In the genomic region with DNA sequence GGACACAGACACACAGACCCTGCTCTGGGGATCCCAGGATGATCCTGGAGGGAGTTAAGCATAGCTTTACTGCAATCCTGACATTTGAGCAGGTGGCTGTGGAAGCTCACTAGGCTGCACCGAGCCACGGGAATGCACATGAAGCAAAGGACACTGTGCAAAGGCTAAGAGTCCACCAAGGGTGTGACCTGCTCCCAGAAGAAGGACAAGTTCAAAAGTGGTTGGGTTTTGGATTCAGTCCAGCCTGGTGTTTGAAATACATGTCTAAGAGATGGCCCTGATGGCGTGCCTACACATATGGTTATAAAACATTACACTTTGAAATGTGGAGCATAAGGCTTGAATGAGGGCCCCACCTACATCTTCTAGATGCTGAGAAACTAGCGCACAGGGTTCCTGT, we compare ENCODE assay signal across 11 mouse cellular contexts. TPM values are rescaled to one million over a fixed set of nuclear protein-coding genes. Genes with fewer than 3 reads are reported as not detected.
DNase-seq lines count a peak whose midpoint lies in the region; ATAC-seq and TF ChIP-seq lines count a peak whose summit lies in the region.
"Had no signal": no experiment of that assay in that cellular context is flagged by ENCODE, and none has a peak within 500 bp of the region (broad histone marks: within the 10 kb centered on the region; RNA-seq: fewer than 3 reads in every experiment).

No protein-coding gene starts in this region.

- no peak for TF ChIP-seq EP300 in stomach, postnatal 0 days (optimal IDR thresholded peaks at IDR 0.05)

- 46% methylated on average over 4 of the region's 4 CpGs for WGBS in heart, embryonic 13.5 days
- 32% methylated on average over 4 of the region's 4 CpGs for WGBS in stomach, postnatal 0 days

- H3K27ac ChIP-seq in heart, embryonic 13.5 days (replicated peaks), result peak overlapping the region; percentile 97
- H3K27ac ChIP-seq in stomach, postnatal 0 days (replicated peaks), result no peak overlapping the region
- H3K27ac ChIP-seq: hindbrain, embryonic 14.5 days; liver, embryonic 14.5 days had no signal

- H3K27me3 ChIP-seq in heart, embryonic 13.5 days (replicated peaks), result no peaks in the 10 kb centered on the region
- no peaks in the 10 kb centered on the region for H3K27me3 ChIP-seq in stomach, postnatal 0 days (ENCODE audit: control insufficient read depth, insufficient read depth, low read length)

- no peak overlapping the region for H3K4me3 ChIP-seq in heart, embryonic 13.5 days
- H3K4me3 ChIP-seq in stomach, postnatal 0 days (ENCODE audit: low read depth, low read length), result no peak overlapping the region

- TF ChIP-seq CTCF in stomach, postnatal 0 days (IDR thresholded peaks at IDR 0.05; ENCODE audit: low read depth), result no peak

- no peak for DNase-seq in heart, postnatal 36 days
- DNase-seq in right cerebral cortex, postnatal 25 days, result peak; percentile 24
- DNase-seq in right cerebral cortex, postnatal 4 days, result no peak
- DNase-seq in kidney, adult 8-10 months, result peak; percentile 75
- peak; percentile 37 for DNase-seq in stomach, postnatal 0 days (ENCODE audit: low spot score)
- no peak for DNase-seq in neural tube, embryonic 10.5 days (ENCODE audit: extremely low spot score, low spot score)

- no peak overlapping the region for H3K4me2 ChIP-seq in heart, embryonic 13.5 days
- H3K4me2 ChIP-seq in stomach, postnatal 0 days (replicated peaks; ENCODE audit: low read depth), result no peak overlapping the region
- H3K4me2 ChIP-seq: hindbrain, embryonic 14.5 days had no signal

- intact Hi-C loops in heart, postnatal 36 days (cut with DNase I), result loop anchor here (2.0 to 10.0 kb wide), 4 partner anchors 49 to 437 kb away; no protein-coding TSS in a partner anchor

- H3K9me3 ChIP-seq in heart, embryonic 13.5 days, result no peaks in the 10 kb centered on the region
- H3K9me3 ChIP-seq in stomach, postnatal 0 days (ENCODE audit: control insufficient read depth, low read length), result no peaks in the 10 kb centered on the region

- H3K9ac ChIP-seq in heart, embryonic 13.5 days, result no peak overlapping the region
- no peak overlapping the region for H3K9ac ChIP-seq in stomach, postnatal 0 days (ENCODE audit: low read length)
- H3K9ac ChIP-seq: hindbrain, embryonic 14.5 days; liver, embryonic 14.5 days had no signal

- peaks cover 5% of the 10 kb centered on the region; the same call in 1 of the 2 replicates for H3K36me3 ChIP-seq in heart, embryonic 13.5 days
- no peaks in the 10 kb centered on the region for H3K36me3 ChIP-seq in stomach, postnatal 0 days (ENCODE audit: control insufficient read depth, insufficient read depth, low read length)

- ATAC-seq in heart, embryonic 13.5 days (ENCODE audit: extremely low read depth, insufficient number of reproducible peaks, low FRiP score, low TSS enrichment), result no peak
- peak; percentile 41; the same call in 1 of the 2 replicates for ATAC-seq in stomach, postnatal 0 days (ENCODE audit: low FRiP score, low TSS enrichment)
- no peak for ATAC-seq in erythroblast, adult 5-6 weeks (replicated peaks; ENCODE audit: low FRiP score, poor library complexity, severe bottlenecking)
- ATAC-seq: midbrain, embryonic 16.5 days had no signal

- peaks cover 79% of the 10 kb centered on the region for H3K4me1 ChIP-seq in heart, embryonic 13.5 days
- H3K4me1 ChIP-seq in stomach, postnatal 0 days (replicated peaks; ENCODE audit: control insufficient read depth, insufficient read depth), result peaks cover 18% of the 10 kb centered on the region

RNA-seq across cellular contexts. Expression of a gene that starts 50.6 kb away (rescaled TPM):
- polyA plus RNA-seq in heart, embryonic 13.5 days (2015; fragmentation: Nextera tagmentation; extraction: Ambion mirVana), result 23.2 and 23.7 TPM in 2 replicates
- total RNA-seq in heart, postnatal 36 days (2021), result 10 to 100 TPM; 47.2 to 63.0 TPM
- 23.1 and 23.2 TPM in 2 replicates for polyA plus RNA-seq in stomach, postnatal 0 days (2015; fragmentation: Nextera tagmentation; extraction: Ambion mirVana)
- total RNA-seq in erythroblast, adult 5-6 weeks (2015; ENCODE audit: low replicate concordance), result 5.6 and 6.1 TPM in 2 replicates
- 3.2 and 5.2 TPM in 2 replicates for total RNA-seq in erythroblast, adult 5-6 weeks (2017; ENCODE audit: low replicate concordance)

Comparison
In these comparisons a context has a peak if more than half of its experiments do, and no peak if none do; other contexts are left out.
1. DNase-seq: peak in right cerebral cortex, postnatal 25 days (single experiment), kidney, adult 8-10 months (2 of 2) and stomach, postnatal 0 days (single experiment); none in heart, postnatal 36 days (0 of 2), right cerebral cortex, postnatal 4 days (single experiment) and neural tube, embryonic 10.5 days (single experiment).
2. RNA of a gene that starts 50.6 kb away (total RNA-seq): 47.2 to 63.0 TPM in heart, postnatal 36 days; 3.2 to 6.1 TPM in erythroblast, adult 5-6 weeks; every median in the first group is over 4 times any median in the second.